Comparison of ENCODE assay signal across 8 mouse cellular contexts in the genomic region with DNA sequence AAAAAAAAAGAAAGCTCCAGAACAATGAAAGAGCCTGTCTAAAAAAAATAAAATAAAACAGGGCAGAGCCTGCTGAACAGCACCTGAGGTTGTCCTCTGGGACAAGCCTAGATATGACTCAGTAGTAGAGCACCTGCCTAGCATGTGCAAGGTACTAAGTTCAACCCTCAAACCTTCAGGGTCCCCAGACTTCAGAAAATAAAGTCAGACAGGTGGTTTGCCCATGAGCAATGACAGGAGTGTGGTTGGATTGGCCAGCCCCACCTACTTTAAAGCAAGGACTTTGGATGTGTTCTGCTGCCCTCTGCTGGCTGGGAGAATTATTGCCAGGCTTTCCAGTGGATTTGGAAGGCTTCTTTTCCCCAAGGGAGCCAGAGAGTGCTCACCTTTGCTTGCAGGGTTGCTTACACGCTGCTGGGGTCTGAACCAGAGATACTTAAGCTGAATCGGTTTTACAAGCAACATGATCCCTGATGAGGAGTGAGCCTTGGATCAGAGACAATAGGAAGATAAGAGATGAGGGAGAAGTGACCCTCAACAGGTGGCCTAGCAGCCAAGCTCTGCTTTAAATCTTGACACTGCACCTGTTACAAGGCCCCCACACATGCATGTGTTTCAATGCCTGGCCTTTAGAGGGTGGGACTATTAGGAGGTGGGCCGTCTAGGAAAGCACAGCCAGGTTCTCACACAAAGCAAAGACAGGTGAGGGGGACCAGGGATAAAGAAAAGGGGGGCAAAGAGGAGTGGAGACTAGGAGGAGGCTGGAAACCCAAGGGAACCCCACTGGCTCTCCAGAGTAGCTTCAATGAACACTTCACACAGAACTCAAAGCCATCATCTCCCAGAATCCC. TPM values are rescaled to one million over a fixed set of nuclear protein-coding genes. Genes with fewer than 3 reads are reported as not detected.
DNase-seq lines count a peak whose midpoint lies in the region; ATAC-seq and TF ChIP-seq lines count a peak whose summit lies in the region.

No protein-coding gene starts in this region.

- no peak overlapping the region for H3K4me2 ChIP-seq in intestine, postnatal 0 days (replicated peaks; ENCODE audit: low read depth)
- no peak overlapping the region for H3K4me2 ChIP-seq in midbrain, embryonic 14.5 days (ENCODE audit: low read length)

- ATAC-seq in intestine, postnatal 0 days = peak; percentile 95
- peak; percentile 34; the same call in 1 of the 2 replicates for ATAC-seq in midbrain, embryonic 14.5 days (ENCODE audit: low FRiP score, low TSS enrichment)

- H3K4me3 ChIP-seq in intestine, postnatal 0 days (ENCODE audit: low read depth, low read length) = no peak overlapping the region
- H3K4me3 ChIP-seq in midbrain, embryonic 14.5 days (replicated peaks; ENCODE audit: low read depth, low read length) = no peak overlapping the region
- H3K4me3 ChIP-seq in spleen, adult 2 months (ENCODE audit: extremely low read depth, insufficient read depth, insufficient read length) = no peak overlapping the region

- TF ChIP-seq POLR2A in spleen, adult 2 months (IDR thresholded peaks at IDR 0.05; ENCODE audit: low read depth, low read length) = no peak

- H3K9ac ChIP-seq in intestine, postnatal 0 days (ENCODE audit: low read depth, low read length) = no peak overlapping the region
- no peak overlapping the region for H3K9ac ChIP-seq in midbrain, embryonic 14.5 days (replicated peaks; ENCODE audit: low read length)

- no peaks in the 10 kb centered on the region for H3K9me3 ChIP-seq in intestine, postnatal 0 days (ENCODE audit: control insufficient read depth)
- no peaks in the 10 kb centered on the region for H3K9me3 ChIP-seq in midbrain, embryonic 14.5 days (ENCODE audit: control insufficient read depth, low read length)

- peak; percentile 94 for TF ChIP-seq CTCF in intestine, postnatal 0 days (IDR thresholded peaks at IDR 0.05; ENCODE audit: low read depth)
- peak; percentile 51; the same call in 1 of the 2 replicates for TF ChIP-seq CTCF in spleen, adult 2 months (IDR thresholded peaks at IDR 0.05; ENCODE audit: extremely low read depth, insufficient read depth, insufficient read length, insufficient replicate concordance)

- no peaks in the 10 kb centered on the region for H3K36me3 ChIP-seq in intestine, postnatal 0 days (ENCODE audit: control insufficient read depth, insufficient read depth)
- no peaks in the 10 kb centered on the region for H3K36me3 ChIP-seq in midbrain, embryonic 14.5 days (ENCODE audit: control insufficient read depth, insufficient read depth, low read length)
- H3K36me3 ChIP-seq in spleen, adult 2 months (ENCODE audit: control insufficient read depth, insufficient read depth, low read length) = no peaks in the 10 kb centered on the region

- peak overlapping the region; percentile 50; the same call in 1 of the 2 replicates for H3K27ac ChIP-seq in intestine, postnatal 0 days (ENCODE audit: low read depth, low read length)
- no peak overlapping the region for H3K27ac ChIP-seq in midbrain, embryonic 14.5 days (replicated peaks; ENCODE audit: low read depth, low read length)
- no peak overlapping the region for H3K27ac ChIP-seq in spleen, adult 2 months (ENCODE audit: insufficient read depth, low read length)

- peak; percentile 87 for DNase-seq in 3T3-L1 (ENCODE audit: low read depth, low spot score)
- DNase-seq in adrenal gland, adult 8-10 months = peak; percentile 40
- DNase-seq in embryo, embryonic 11 days = peak; percentile 82
- DNase-seq in gastrocnemius, postnatal 36 days = peak; percentile 63 to 66
- DNase-seq in left cerebral cortex, postnatal 25 days (ENCODE audit: low spot score in 2 of 2) = peak; percentile 83 to 84
- DNase-seq in midbrain, embryonic 14.5 days = peak; percentile 91
- DNase-seq in spleen, adult 2 months (ENCODE audit: low read depth in 1 of 2, low spot score in 2 of 2) = peak; percentile 21 to 42

- 2% methylated on average over 3 of the region's 3 CpGs for WGBS in intestine, postnatal 0 days
- 8% methylated on average over 3 of the region's 3 CpGs for WGBS in midbrain, embryonic 14.5 days
- WGBS in spleen, adult 2 months = 16% methylated on average over 3 of the region's 3 CpGs

- no peaks in the 10 kb centered on the region for H3K27me3 ChIP-seq in intestine, postnatal 0 days (replicated peaks; ENCODE audit: control insufficient read depth, insufficient read depth, low read length)
- H3K27me3 ChIP-seq in midbrain, embryonic 14.5 days (ENCODE audit: control insufficient read depth, insufficient read depth, low read length) = no peaks in the 10 kb centered on the region
- no peaks in the 10 kb centered on the region for H3K27me3 ChIP-seq in spleen, adult 2 months (ENCODE audit: control insufficient read depth, insufficient read depth, low read length)

- H3K4me1 ChIP-seq in intestine, postnatal 0 days (replicated peaks; ENCODE audit: control insufficient read depth, insufficient read depth, low read length) = no peaks in the 10 kb centered on the region
- no peaks in the 10 kb centered on the region for H3K4me1 ChIP-seq in midbrain, embryonic 14.5 days (ENCODE audit: control insufficient read depth, insufficient read depth, low read length)
- H3K4me1 ChIP-seq in spleen, adult 2 months (ENCODE audit: control insufficient read depth, insufficient read depth, insufficient read length) = no peaks in the 10 kb centered on the region

- intact Hi-C loops in gastrocnemius, postnatal 36 days (cut with DNase I) = loop anchor here (10.0 kb wide), 2 partner anchors 170 to 320 kb away; a partner anchor contains a TSS
- intact Hi-C loops in left cerebral cortex, postnatal 25 days (cut with DNase I) = loop anchor here (1.0 to 5.0 kb wide), 2 partner anchors 95 to 318 kb away; no protein-coding TSS in a partner anchor

RNA-seq across cellular contexts. Expression of a gene that starts 19.0 kb away (rescaled TPM):
- total RNA-seq in adrenal gland, adult 8-10 months (2022) = 10 to 100 TPM; 19.0 to 36.9 (median 27.6) TPM
- 1 to 10 TPM; 6.0 to 6.8 TPM for total RNA-seq in gastrocnemius, postnatal 36 days (2021)
- 55.8 and 68.8 TPM in 2 replicates for polyA plus RNA-seq in intestine, postnatal 0 days (2015; fragmentation: Nextera tagmentation; extraction: Ambion mirVana)
- total RNA-seq in left cerebral cortex, postnatal 25 days (2021) = 1 to 10 TPM; 2.7 to 3.0 TPM
- 3.5 and 3.9 TPM in 2 replicates for polyA plus RNA-seq in midbrain, embryonic 14.5 days (2014; fragmentation: Nextera tagmentation; extraction: Ambion mirVana)
- polyA plus RNA-seq in spleen, adult 2 months (2012; rRNA removed) = 2.1 and 2.5 TPM in 2 replicates

Comparison
In these comparisons a context has a peak if more than half of its experiments do, and no peak if none do; other contexts are left out.
1. DNase-seq: peak in every context shown above with its lines; median percentile 91 in midbrain, embryonic 14.5 days; 87 in 3T3-L1; 84 in left cerebral cortex, postnatal 25 days; 82 in embryo, embryonic 11 days; 64 in gastrocnemius, postnatal 36 days; 40 in adrenal gland, adult 8-10 months; 32 in spleen, adult 2 months.